Mouse (Mus musculus) urinary bladder, postnatal 10 days (tissue): ENCODE results near the gene Ms4a3.

Experiments used
- DNase-seq: peaks from one replicate; pipeline ENCODE4 v3.0.0; 2022; ENCODE audit warnings: low spot score

Gene Ms4a3

DNA sequence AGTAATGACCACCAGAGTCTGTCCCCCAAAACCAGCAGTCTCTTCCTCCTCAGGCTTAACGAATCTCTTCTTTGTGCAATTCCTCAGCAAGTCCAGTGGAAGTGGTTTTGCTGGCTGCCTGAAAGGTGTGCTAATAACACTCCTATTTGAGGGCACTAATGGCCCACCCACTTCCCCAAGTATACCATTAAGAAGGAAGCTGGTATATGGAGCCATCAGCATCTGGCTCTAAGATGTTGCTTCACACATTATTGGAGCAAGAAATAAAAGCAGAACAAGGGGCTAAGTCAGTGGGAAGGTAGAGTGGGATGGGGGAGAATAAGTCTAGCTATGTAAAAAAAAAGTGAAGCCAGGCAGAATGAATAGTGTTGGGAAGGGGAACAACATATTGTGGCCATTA lies at the start of gene Ms4a3:
Gene Ms4a3 (minus strand): TSS at position 120 of the 400 bp plus-strand sequence.
- no peak for DNase-seq

DNA sequence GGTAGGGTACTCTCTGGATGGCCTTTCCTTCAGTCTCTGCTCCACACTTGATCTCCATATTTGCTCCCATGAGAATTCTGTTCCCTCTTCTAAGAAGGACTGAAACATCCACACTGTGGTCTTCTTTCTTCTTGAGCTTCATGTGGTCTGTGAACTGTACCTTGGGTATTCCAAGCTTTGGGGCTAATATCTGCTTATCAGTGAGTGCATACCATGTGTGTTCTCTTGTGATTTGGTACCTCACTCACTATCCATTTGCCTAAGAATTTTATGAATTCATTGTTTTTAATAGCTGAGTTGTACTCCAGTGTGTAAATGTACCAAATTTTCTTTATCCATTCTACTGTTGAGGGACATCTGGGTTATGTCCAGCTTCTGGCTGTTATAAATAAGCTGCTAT lies 20.9 kb upstream of the Ms4a3 start:
- no peak for DNase-seq

DNA sequence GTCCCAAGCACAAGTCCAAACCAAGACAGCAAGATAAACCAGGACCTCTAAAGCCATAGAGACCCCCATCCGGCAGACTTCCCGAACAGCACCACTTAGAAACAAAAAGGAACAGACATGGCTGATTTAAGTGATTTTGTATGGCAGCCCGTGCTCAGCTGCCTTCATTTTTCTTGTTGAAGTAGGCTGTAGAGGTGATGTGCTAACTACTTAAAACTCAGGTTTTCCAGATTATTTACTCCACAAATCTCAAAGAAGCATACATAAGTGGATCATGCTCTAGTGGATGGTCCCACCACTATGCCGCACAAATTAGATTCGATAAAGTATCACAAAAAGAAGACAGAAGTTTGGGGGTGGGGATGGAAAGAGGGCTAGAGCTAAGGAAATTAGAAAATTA lies 19.8 kb upstream of the Ms4a3 start, which contains the start of gene Oosp2:
Gene Oosp2 (minus strand): TSS at position 101 of the 400 bp plus-strand sequence.
- no peak for DNase-seq

DNA sequence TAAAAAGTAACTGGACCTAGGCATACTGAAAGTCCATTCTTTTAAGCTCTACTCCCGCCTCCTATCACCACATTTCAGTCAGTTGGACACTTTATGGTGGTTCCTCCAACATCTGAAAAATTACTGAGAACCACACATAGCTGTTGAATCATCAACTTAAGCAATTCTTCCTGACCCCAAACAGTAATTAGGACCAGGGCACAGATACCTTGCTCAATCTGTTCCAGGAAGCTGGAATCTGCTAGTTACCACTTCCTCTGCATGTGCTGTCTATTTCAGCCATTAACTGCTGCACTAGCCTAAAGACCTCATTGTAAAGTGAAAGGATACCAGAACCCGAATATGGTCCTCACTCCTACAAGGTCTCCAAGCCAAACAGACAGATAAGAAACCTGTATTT lies 18.5 kb upstream of the Ms4a3 start:
- no peak for DNase-seq

DNA sequence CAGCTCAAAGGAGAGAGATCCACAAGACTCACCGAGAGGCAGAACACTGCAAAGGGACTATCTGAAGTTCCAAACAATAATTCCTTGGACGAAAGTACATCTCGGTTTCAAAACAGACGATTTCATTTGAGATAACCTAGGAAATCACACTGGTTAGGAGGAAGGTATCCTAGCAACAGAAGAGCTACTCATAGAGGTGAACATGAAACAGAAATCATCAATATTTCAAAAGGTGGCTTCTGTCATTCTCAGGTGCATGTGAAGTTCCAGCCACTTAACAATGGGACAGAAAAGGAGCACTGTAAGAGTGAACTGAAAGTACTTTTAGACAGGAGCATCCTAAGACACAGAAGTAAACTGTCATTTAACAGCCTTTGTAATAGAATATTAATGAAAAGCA lies 8.9 kb upstream of the Ms4a3 start:
- no peak for DNase-seq

DNA sequence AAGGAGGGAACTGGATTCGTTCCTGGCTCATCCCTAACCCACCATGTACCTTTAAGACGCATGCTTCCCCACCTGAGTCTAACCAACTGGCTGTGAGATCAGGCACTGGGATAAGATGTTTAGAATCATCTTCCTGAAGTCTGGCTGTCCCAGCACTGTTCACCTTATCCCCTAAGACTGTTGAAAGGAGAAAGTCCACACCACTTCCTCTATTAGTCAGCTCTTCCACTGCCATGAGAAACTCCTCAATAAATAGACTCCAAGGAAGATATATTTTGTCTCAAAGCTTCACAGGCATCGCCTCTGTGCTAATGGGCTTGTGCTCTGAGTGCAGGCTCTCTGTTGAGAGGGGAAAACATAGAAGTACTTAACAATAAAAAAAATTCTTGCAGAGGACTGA lies 5.5 kb upstream of the Ms4a3 start:
- DNase-seq: no peak

DNA sequence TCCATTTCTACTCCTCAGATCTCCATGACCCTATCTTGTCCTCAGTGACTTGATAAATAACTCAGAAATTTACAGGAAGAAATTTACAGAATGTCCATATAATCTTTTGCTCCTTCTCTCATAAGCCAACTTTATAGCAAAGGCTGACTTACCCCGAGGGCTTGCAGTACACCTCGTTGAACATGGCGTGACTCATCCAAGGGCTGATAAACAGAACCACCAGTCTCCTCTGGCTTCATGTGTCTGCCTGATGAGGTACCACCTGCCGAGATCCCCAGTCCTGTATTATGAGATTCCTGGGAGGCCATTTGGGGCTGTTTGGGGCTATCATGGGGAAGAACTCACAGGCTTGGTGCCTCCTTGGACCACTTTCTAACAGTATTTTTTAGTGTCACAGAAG lies 1.6 kb downstream of the Ms4a3 start:
- no peak for DNase-seq

DNA sequence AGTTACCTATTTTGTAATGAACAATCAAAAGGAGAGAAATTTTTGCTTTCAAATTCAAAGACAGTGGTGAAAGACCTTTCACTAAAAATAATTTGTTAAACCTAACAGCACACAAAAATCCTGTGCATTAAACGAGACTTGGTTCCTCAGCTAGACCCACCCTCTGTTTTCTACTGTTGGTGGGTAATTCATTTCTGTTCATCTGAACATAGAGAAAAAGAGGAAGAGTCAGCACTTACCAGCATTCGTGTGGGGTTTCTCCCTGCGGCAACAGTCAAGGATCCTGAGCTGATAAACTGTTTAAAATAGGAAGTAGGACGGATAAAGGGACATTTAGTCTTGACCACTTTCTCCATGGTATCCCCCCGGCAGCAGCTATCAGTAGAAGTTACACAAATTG lies 5.1 kb downstream of the Ms4a3 start:
- no peak for DNase-seq

DNA sequence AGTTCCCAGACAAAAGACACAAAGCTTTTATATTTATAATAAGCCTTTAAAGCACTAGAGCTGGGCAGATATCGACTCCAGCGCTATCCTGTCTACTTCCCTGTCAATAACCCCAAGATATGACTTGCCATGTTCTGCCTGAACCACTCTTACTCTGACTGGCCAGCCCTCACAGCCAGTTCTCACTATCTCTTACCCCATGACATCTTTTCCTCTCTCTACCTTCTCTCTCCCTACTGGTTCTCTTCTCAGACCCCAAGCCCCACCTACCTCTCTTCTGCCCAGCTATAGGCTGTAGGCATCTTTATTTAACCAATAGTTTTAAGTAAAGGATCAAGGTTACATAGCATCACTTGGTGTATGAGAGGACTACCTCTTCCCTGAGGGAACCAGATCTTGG lies 6.3 kb downstream of the Ms4a3 start:
- DNase-seq: no peak

DNA sequence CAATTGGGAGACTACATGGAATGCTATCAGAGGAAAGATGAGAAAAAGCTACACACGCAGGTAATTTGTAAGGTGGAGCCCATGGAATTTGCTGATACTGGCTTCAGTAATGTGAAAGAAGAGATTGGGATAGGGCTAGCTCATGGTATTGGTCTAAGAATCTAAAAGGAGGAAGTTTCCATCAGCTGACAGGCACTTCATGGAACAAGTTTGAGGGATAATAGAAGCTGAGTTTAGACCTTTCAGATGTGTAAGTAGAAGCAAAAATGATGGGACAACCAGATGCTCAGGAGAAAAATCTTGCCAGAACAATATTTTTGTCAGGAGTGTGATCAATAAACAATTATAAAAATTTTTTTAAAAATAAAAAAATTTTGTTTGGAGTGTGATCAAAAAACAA lies 6.9 kb downstream of the Ms4a3 start:
- DNase-seq: no peak

DNA sequence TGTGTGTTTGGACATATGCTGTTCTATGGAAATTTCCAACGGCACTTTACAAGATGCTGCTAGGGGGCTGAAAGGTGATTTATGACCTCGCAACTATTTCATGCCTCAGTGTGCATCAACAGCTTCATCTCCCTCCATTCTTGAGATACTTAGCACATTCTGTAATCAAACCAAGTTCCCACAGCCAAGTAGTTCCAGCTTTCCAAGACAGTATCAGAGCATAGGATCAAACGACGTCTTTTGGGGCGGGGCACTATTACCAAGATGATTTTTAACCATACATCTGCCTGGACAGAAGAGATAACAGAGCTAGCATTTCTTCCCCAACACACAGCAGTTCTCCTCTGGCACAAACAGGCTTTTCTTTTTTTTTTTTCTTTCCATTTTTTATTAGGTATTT lies 15.4 kb downstream of the Ms4a3 start:
- no peak for DNase-seq

DNA sequence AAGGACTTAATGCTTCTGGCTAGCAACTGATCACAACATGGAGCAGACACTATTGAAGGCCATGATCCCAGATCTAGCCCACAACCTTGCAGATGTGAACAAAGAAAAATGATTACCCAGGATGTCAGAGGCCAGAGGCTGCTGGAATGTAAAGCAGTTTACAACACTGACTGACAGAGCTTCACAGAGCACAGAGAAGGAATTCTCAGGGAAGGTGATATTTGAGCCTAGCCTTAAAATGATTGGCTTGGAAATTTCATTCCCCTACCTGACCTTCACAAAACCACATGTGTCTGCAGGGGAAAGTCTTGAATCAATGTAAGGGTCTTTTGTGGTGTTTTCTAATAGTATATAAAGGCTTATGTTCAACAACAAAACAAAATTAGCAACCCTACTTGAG lies 15.9 kb downstream of the Ms4a3 start:
- no peak for DNase-seq

DNA sequence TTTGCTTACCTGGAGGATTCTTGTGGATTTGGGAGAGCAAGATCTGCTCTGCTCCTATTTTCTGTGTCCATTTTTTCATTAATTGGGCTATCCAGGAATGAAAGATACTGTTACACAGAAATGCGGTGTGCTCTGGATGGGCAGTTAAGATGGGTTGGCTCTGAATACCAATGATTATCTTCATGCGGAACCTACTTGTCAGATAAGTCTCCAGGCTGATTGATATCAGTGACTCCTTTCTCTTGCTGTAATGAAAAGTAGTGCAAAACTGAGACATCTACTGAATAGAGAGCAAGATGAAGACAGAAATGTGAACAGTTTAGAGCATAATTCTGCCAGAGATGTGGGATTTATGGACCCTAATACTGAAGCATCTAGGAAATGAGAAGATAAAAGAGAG lies 17.1 kb downstream of the Ms4a3 start, which contains the start of gene Ms4a2:
Gene Ms4a2 (minus strand): TSS at position 169 of the 400 bp plus-strand sequence.
- no peak for DNase-seq

DNA sequence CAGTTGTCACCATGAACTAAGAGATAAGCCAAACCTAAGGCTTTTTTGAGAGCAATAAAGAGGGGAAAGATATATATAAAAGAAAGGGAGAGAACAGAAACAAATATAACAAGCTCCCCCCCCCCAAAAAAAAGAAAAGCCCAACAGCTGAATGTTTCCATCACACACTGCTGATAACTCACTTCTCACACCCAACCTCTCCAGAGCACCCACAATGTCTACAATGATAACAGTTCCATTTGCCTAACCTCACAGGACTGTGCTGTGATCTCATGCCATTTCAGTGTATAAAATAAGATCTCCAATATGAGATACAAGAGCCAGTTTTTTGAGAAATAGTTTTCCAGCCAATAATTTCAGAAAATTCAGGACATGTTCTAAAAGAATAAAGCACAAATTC lies 22.7 kb downstream of the Ms4a3 start:
- DNase-seq: no peak

DNA sequence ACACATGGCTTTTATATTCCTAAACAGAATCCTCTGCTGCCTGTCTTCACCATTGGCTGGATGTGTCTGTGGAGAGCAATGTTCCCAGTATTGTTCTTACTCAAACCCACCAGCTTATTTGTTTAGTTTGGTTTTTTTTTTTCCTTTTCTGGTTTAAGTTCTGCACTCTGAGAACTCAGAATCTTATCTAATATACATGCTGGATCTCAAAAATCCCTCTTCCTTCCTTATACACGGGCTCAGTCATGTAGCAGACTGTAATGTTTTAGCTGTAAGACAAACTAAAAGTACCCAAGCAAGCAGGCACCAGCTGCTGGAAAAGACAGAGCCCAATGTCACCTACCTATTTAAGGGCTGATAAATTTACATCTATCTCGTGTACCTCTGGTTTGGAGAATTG lies 25.8 kb downstream of the Ms4a3 start:
- DNase-seq: no peak

DNA sequence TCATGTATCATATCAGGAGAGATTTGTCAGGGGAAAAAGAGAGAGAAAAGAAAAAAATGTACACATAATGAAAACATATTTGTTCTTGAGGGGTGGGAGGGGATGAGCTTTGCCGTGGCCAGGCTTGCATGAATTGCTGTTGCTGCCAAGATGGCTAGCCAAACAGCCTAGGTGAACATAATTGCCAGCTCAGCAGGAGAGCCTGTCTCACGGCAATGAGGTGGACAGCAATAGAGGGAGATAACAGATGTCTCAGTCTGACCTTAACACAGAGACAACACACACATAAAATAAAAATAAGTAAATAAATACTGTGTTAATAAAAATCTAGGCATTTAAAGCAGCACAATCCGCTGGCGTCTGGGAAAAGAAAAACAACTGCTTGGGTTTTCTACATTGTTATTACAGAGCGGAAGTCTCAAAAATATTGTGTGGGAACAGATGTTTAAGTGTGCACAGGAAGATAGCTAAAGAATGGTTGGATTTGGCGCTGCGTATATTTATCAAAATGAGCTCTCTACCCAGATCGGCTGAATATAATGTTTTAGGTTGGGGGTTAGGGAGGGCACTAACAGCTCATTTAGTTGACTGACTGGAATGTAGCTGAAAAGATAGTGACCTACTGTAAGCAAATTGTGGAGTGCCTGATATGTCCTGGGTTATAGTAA lies 26.7 kb downstream of the Ms4a3 start:
- no peak for DNase-seq

DNA sequence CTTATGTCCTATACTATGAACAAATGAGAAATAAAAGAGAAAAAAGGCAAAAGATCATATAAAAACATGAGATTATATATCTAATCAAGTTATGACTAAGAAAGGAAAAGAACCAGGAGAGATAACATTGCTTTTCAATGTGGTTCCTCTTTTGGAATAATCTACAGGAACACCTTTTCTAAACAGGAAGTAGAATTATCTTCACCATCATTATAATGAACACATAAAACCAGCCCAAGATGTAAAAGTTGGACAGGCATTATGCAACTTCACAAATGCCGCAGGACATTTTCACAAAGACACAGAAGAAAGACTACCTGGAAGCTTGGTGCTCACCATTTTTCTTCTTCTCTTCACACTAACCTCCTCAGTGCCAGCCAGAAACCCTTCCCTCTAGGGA lies 27.6 kb downstream of the Ms4a3 start:
- no peak for DNase-seq

DNA sequence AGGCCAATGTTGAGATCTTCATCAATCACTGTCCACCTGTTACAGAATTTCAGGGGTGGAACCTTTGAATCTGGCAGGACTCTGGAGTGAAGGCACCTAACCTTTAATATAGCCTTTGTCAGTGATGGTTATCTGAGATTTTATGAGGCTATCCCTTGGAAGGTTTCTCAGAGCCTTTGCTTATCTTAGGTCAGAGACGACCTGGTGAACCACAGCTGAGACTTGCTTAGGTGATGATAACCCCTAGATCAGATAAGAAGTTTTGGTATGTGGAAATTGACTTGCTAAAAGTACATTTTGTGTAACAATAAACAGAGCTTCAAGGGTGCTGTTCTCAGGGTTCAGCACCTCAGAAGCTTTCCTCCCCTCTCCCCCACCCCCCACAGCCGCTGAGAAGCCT lies 28.4 kb downstream of the Ms4a3 start:
- DNase-seq: no peak

DNA sequence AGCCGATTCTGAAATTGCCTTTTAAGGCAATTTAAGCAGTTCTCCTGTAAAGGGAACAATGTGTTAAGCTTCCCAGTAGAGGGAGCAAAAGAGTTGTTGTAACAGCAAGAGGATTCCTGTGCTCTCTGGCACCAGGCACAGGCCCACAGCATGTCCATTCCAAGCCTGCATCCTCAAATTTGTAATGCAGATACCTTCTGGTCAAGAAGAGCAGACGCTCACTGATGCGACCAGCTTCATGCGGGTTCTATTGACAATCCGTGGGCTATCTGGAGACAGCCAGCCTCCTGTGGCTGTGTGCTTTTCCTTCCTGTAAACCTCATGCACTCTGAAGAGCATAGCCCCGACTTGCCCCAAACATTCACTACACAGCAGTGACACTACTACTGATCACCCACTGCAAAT lies 29.1 kb downstream of the Ms4a3 start:
- no peak for DNase-seq

DNA sequence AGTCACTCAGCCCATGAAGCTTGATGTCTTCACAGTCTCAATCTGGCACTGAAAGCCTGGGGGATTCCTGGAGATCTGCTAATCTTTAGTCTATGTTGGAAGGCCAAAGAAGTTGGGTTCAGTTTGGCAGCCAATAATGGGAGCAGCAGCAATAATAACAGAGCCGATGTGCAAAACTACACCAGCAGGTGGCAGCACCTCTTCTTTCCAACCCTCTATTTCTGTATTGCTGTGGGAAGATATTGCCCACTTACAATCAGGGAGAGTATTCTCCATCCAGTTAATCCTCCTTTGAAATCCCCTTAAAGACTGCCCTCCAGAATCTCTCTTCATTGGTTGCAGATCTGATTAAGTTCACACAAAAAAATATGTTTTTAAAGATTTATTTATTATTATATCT lies 32.5 kb downstream of the Ms4a3 start:
- no peak for DNase-seq

DNA sequence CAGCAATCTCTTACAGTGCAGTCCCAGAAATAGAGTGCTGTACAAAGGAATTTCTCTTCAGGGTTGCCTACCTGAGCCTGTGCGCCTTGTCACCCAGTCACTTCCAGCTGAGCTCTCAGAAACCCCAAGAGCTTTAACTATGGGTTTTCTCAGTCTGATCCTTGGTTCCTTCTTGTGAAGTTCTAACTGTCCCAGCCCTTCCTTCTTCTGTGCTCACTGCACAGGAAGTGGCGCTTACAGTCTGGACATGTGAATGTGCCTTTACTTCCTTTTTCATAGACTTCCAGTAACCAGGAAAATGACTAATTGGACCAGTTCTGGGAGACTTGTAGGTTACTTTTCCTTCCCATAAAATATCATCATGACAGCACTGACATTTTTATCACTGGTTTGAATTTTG lies 36.0 kb downstream of the Ms4a3 start, which contains the start of gene Ms4a6d:
Gene Ms4a6d (minus strand): TSS at position 247 of the 400 bp plus-strand sequence.
- DNase-seq: no peak

DNA sequence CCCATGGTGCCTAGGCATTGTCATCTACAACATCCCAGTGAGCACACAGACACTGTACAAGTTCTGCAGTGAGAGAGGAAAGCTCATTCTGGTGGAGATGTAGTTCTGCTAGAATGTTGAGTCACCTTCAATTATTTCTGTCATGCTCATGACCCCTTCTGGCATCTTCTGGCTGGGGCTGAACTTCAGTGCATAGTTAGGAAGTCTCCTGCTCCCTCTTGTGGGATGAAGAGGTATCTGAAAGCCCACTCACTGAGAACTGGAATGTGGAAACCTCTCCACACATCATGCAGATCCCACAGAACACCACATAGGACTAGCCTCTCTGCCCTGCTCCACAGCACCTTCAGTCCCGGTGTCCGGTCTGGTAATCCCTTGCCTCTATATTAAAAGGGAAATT lies 38.6 kb downstream of the Ms4a3 start:
- no peak for DNase-seq

DNA sequence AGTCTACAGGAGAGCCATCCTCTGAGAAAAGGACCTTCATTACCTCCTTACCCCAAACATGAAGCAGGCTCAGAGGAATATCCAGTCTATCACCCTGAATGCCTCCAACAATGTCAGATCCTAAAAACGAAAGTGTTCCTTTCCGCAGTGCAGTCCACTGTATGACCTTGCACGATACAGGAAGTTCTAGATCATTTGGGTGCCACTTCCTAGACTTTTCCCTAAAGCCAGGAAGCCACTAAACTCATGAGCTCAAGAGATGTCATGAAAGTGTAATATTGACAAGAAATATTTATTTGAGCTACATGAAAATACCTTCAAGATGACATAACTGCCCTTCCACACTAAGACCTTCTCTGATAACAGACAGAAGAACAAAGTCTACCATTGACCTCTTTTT lies 39.3 kb downstream of the Ms4a3 start:
- no peak for DNase-seq

DNA sequence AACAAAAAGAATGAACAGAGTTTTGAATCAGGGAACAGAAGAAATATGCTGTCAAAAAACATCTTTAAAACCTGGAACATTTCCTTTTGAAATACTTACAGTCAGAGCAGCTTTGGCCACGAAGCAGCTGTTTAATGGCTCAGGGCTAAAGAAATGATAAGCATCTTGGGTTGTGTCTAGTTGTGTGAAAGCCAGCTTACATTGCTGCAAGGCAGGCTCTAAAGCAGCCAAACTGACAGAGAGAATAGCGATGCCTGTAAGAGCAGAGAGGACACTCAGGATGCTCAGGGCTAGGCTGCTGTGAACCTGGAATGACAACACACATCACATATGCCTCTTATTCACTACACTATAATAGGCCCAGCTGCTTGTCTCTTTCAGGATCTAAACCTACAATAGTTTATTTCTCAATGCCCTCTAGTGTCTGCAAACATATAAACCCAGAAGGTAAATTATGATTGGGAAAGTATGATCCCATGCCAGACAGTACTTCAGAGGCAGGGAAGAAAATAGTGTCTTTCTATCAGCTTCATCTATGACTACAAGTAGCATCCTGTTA lies 50.7 kb downstream of the Ms4a3 start:
- no peak for DNase-seq
